Mouse (Mus musculus) intestine, postnatal 0 days (tissue): ENCODE results near the gene Dus1l. TPM values are rescaled to one million over a fixed set of nuclear protein-coding genes. Genes with fewer than 3 reads are reported as not detected.

Source experiments
- ATAC-seq: fragments of 200-750 bp; cut with Nextera tagmentation; 2 replicates; pipeline ENCODE4 v1.8.0; 2017; ENCODE audit warnings: mild to moderate bottlenecking, moderate TSS enrichment, moderate library complexity
- H3K27ac ChIP-seq: fragments of 300-500 bp; sonication (generic); 2 replicates; pipeline ENCODE4 v1.5.1; 2014; ENCODE audit warnings: mild to moderate bottlenecking, low read depth, low read length, moderate library complexity
- H3K27me3 ChIP-seq: fragments of 300-500 bp; sonication (generic); replicated peaks from 2 replicates; pipeline ENCODE4 v1.6.1; 2014; ENCODE audit warnings: low read length, mixed read lengths; ENCODE audit not compliant: control insufficient read depth, insufficient read depth
- H3K36me3 ChIP-seq: fragments of 300-500 bp; sonication (generic); 2 replicates; pipeline ENCODE4 v1.6.1; 2014; ENCODE audit warnings: mild to moderate bottlenecking, moderate library complexity; ENCODE audit not compliant: control insufficient read depth, insufficient read depth
- H3K4me1 ChIP-seq: fragments of 300-500 bp; sonication (generic); replicated peaks from 2 replicates; pipeline ENCODE4 v1.6.1; 2014; ENCODE audit warnings: antibody characterized with exemption, low read length, mixed read lengths; ENCODE audit not compliant: control insufficient read depth, insufficient read depth
- H3K4me2 ChIP-seq: fragments of 300-500 bp; sonication (generic); replicated peaks from 2 replicates; pipeline ENCODE4 v1.6.1; 2014; ENCODE audit warnings: low read depth, mild to moderate bottlenecking, moderate library complexity
- H3K4me3 ChIP-seq: fragments of 300-500 bp; sonication (generic); 2 replicates; pipeline ENCODE4 v1.5.1; 2014; ENCODE audit warnings: low read depth, low read length
- H3K9ac ChIP-seq: fragments of 300-500 bp; sonication (generic); 2 replicates; pipeline ENCODE4 v1.6.1; 2014; ENCODE audit warnings: mild to moderate bottlenecking, low read depth, low read length
- H3K9me3 ChIP-seq: fragments of 300-500 bp; sonication (generic); 2 replicates; pipeline ENCODE4 v1.6.1; 2016; ENCODE audit warnings: mixed run types; ENCODE audit not compliant: control insufficient read depth
- CTCF ChIP-seq: sonication (generic); IDR thresholded peaks from 2 replicates; pipeline ENCODE4 v1.5.1; 2016; ENCODE audit warnings: low read depth, mild to moderate bottlenecking, control low read depth, antibody characterized with exemption, moderate library complexity
- WGBS: fragments of 180-500 bp; shearing (Covaris S2); extraction: QIAGEN DNeasy Blood & Tissue Kit; methylation state at CpG from one replicate; pipeline ENCODE4 v1.1.7; 2014; 5-methylcytosine and 5-hydroxymethylcytosine counted together
- polyA plus RNA-seq: library from polyadenylated mRNA; unstranded; fragments of >200 nt; fragmentation: Nextera tagmentation; extraction: Ambion mirVana; gene quantifications from 2 replicates; pipeline ENCODE4 v1.2.1, GENCODE M21; 2015

Dus1l gene
- polyA plus RNA-seq, 1 experiment from 2014 or later, result 45.5 TPM

DNA sequence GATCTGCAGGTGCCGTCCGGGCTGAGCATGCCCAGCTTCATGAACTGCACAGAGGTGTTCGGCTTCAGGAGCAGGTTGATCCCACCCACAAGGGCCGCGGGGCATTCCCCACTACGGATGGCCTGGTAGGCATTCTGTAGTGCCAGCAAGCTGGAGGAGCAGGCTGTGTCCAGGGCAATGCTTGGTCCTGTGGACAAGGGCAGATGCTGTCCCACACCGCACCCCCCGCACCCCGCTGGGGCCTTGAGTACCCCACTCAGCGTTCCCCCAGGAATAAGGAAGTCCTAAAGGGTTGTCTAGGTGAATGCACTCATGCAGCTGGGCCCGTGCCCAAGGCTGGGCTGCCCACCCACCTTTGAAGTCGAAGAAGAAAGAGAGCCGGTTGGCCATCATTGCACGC, 24.3 kb upstream of the Dus1l start:
- no peak for TF ChIP-seq CTCF
- no peak overlapping the region for H3K4me2 ChIP-seq
- H3K27me3 ChIP-seq, result no peaks in the 10 kb centered on the region
- no peak for ATAC-seq
- no peak overlapping the region for H3K4me3 ChIP-seq
- peaks cover 4% of the 10 kb centered on the region; the same call in 1 of the 2 replicates for H3K4me1 ChIP-seq
- no peak overlapping the region for H3K9ac ChIP-seq
- 89% methylated on average over 14 of the region's 14 CpGs for WGBS
- H3K9me3 ChIP-seq, result no peaks in the 10 kb centered on the region
- peaks cover 63% of the 10 kb centered on the region for H3K36me3 ChIP-seq
- 0 out of 2 replicates have a peak overlapping the region, but pooled peaks have one; percentile 28 for H3K27ac ChIP-seq

GRCm38 (mm10) chr11:120819556-120819955, 23.4 kb upstream of the Dus1l start:
- WGBS, result 95% methylated on average over 6 of the region's 6 CpGs
- no peak overlapping the region for H3K27ac ChIP-seq
- no peak overlapping the region for H3K4me2 ChIP-seq
- no peak for TF ChIP-seq CTCF
- H3K4me3 ChIP-seq, result no peak overlapping the region
- no peak overlapping the region for H3K9ac ChIP-seq
- H3K27me3 ChIP-seq, result no peaks in the 10 kb centered on the region
- peaks cover 4% of the 10 kb centered on the region; the same call in 1 of the 2 replicates for H3K4me1 ChIP-seq
- no peaks in the 10 kb centered on the region for H3K9me3 ChIP-seq
- H3K36me3 ChIP-seq, result peaks cover 73% of the 10 kb centered on the region
- no peak for ATAC-seq

- ATAC-seq, result no peak
- WGBS, result 95% methylated on average over 13 of the region's 13 CpGs
These were observed 22.0 kb upstream of the Dus1l start for GRCm38 (mm10) chr11:120818251-120818650.

GRCm38 (mm10) chr11:120817358-120817757, 21.2 kb upstream of the Dus1l start:
- WGBS, result 88% methylated on average over 6 of the region's 6 CpGs

More at GRCm38 (mm10) chr11:120818251-120818650, 22.0 kb upstream of the Dus1l start:
- peaks cover 4% of the 10 kb centered on the region; the same call in 1 of the 2 replicates for H3K4me1 ChIP-seq
- no peak overlapping the region for H3K9ac ChIP-seq
- no peak overlapping the region for H3K4me3 ChIP-seq
- peaks cover 86% of the 10 kb centered on the region for H3K36me3 ChIP-seq
- no peaks in the 10 kb centered on the region for H3K27me3 ChIP-seq
- no peak overlapping the region for H3K27ac ChIP-seq
- H3K4me2 ChIP-seq, result no peak overlapping the region
- H3K9me3 ChIP-seq, result no peaks in the 10 kb centered on the region
- TF ChIP-seq CTCF, result no peak

DNA sequence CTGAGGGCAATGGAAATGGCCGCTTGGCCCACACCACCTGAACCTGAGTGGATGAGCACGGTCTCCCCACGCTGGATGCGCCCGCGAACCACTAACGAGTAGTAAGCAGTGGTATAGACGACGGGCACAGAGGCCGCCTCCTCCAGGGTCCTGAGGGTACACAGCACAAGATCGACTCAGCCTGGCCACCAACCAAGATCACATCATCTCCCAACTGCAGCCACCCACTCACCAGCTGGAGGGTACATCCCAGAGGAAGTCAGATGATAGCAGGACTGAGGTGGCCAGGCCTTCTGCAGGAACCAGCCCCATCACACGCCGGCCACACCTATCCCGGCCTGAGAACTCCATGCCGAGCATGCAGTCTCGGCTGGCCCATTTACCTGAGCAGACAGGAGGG, 15.9 kb upstream of the Dus1l start:
- ATAC-seq, result no peak
- WGBS, result 95% methylated on average over 16 of the region's 16 CpGs
- TF ChIP-seq CTCF, result no peak

More at GRCm38 (mm10) chr11:120817358-120817757, 21.2 kb upstream of the Dus1l start:
- no peaks in the 10 kb centered on the region for H3K27me3 ChIP-seq
- H3K4me2 ChIP-seq, result no peak overlapping the region
- H3K27ac ChIP-seq, result peak overlapping the region; percentile 41
- peaks cover 4% of the 10 kb centered on the region; the same call in 1 of the 2 replicates for H3K4me1 ChIP-seq
- no peak overlapping the region for H3K4me3 ChIP-seq
- no peaks in the 10 kb centered on the region for H3K9me3 ChIP-seq
- ATAC-seq, result no peak
- TF ChIP-seq CTCF, result no peak
- peaks cover 91% of the 10 kb centered on the region for H3K36me3 ChIP-seq
- H3K9ac ChIP-seq, result no peak overlapping the region

DNA sequence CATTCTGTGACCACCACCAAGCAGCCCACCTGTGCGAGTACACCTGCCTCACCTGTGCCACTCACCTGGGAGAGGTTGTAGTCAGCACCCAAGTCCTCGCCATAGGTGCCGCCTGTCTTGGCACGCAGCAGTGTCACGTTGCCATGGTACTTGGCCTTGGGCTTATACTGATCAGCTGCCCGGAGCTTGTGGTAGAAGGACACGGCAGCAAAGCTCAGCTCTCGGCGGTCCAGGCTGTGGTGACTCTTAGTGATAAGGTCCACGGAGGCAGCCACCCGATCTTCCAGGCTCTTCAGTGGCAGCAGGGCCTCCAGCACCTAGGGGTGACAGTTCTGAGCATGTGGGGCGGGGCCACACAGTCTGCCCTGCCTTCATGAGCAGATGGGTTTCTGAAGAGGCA, 11.8 kb upstream of the Dus1l start:
- Histone ChIP-seq H3K4me3 (no peak overlapping the region), H3K4me2 (no peak overlapping the region), H3K27me3 (no peaks in the 10 kb centered on the region), H3K27ac (no peak overlapping the region; the same call in 1 of the 2 replicates), H3K4me1 (0 out of 2 replicates have a peak, but pooled peaks cover 3% of the 10 kb centered on the region), H3K9me3 (no peaks in the 10 kb centered on the region), H3K9ac (no peak overlapping the region), H3K36me3 (peaks cover 70% of the 10 kb centered on the region)
- ATAC-seq, result no peak
- no peak for TF ChIP-seq CTCF
- WGBS, result 80% methylated on average over 12 of the region's 12 CpGs

More for the DNA sequence above, 15.9 kb upstream of the Dus1l start:
- no peak overlapping the region for H3K4me3 ChIP-seq
- no peak overlapping the region for H3K4me2 ChIP-seq
- H3K9me3 ChIP-seq, result no peaks in the 10 kb centered on the region
- H3K27ac ChIP-seq, result no peak overlapping the region
- peaks cover 100% of the 10 kb centered on the region for H3K36me3 ChIP-seq
- H3K27me3 ChIP-seq, result no peaks in the 10 kb centered on the region
- no peak overlapping the region for H3K9ac ChIP-seq
- no peaks in the 10 kb centered on the region for H3K4me1 ChIP-seq
